Mouse (Mus musculus) embryonic facial prominence, embryonic 14.5 days (tissue): ENCODE measurements at regions not wholly inside any gene's neighbourhood (a gene's known extent, or its start where the extent isn't known, plus 50 kb on each side); places are given as distances from the start of the nearest gene placed in this dataset.

Source experiments
- ATAC-seq: fragments of 200-750 bp; cut with Nextera tagmentation; 2 replicates; pipeline ENCODE4 v1.8.0; 2017; ENCODE audit warnings: low read depth, moderate number of reproducible peaks, moderate TSS enrichment
- DNase-seq: peaks from one replicate; pipeline ENCODE4 v3.0.0-alpha.2; 2015; ENCODE audit warnings: low spot score
- H3K27ac ChIP-seq: fragments of 300-500 bp; sonication (generic); replicated peaks from 2 replicates; pipeline ENCODE4 v1.5.1; 2014; ENCODE audit warnings: low read depth, mild to moderate bottlenecking, low read length, moderate library complexity
- H3K27me3 ChIP-seq: fragments of 300-500 bp; sonication (generic); replicated peaks from 2 replicates; pipeline ENCODE4 v1.6.1; 2014; ENCODE audit warnings: low read length; ENCODE audit not compliant: control insufficient read depth, insufficient read depth
- H3K36me3 ChIP-seq: fragments of 300-500 bp; sonication (generic); 2 replicates; pipeline ENCODE4 v1.6.1; 2014; ENCODE audit warnings: low read length, mixed read lengths; ENCODE audit not compliant: control insufficient read depth, insufficient read depth
- H3K4me1 ChIP-seq: fragments of 300-500 bp; sonication (generic); 2 replicates; pipeline ENCODE4 v1.6.1; 2014; ENCODE audit warnings: antibody characterized with exemption, low read length; ENCODE audit not compliant: control insufficient read depth, insufficient read depth
- H3K4me2 ChIP-seq: fragments of 300-500 bp; sonication (generic); 2 replicates; pipeline ENCODE4 v1.6.1; 2014; ENCODE audit warnings: low read depth, mild to moderate bottlenecking, low read length, moderate library complexity, mixed read lengths
- H3K4me3 ChIP-seq: fragments of 300-500 bp; sonication (generic); 2 replicates; pipeline ENCODE4 v1.5.1; 2014; ENCODE audit warnings: low read depth, mild to moderate bottlenecking, low read length
- H3K9ac ChIP-seq: fragments of 300-500 bp; sonication (generic); 2 replicates; pipeline ENCODE4 v1.6.1; 2014; ENCODE audit warnings: low read depth, mild to moderate bottlenecking, low read length, moderate library complexity, mixed read lengths
- H3K9me3 ChIP-seq: fragments of 300-500 bp; sonication (generic); 2 replicates; pipeline ENCODE4 v1.6.1; 2016; ENCODE audit warnings: low read length; ENCODE audit not compliant: control insufficient read depth
- WGBS: fragments of 180-500 bp; shearing (Covaris S2); extraction: QIAGEN DNeasy Blood & Tissue Kit; methylation state at CpG from one replicate; pipeline ENCODE4 v1.1.7; 2014; 5-methylcytosine and 5-hydroxymethylcytosine counted together

DNA sequence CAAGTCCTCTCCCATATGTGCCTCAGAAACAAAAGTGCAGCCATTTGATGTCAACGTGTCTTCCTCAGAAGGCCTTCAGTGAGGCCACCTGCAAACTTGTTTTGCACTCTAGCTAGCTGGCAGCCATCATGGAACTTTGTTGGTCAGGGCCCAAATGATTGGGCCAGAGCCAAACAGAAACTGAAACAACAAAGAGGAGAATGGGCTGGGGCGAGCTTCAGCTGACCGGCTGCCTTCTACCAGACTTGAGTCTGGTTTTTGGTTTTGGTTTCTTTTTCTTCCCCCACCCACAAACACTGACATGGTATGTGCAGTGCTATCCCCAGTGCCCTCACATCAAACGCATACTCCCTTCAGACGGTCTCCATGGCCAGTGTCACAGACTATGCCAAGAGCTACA, 183.7 kb downstream of the Prkcq start:
- no peak for DNase-seq
- no peak overlapping the region for H3K27ac ChIP-seq
- no peak overlapping the region for H3K4me3 ChIP-seq
- H3K9ac ChIP-seq: no peak overlapping the region
- 92% methylated on average over 5 of the region's 5 CpGs for WGBS
- no peaks in the 10 kb centered on the region for H3K36me3 ChIP-seq
- H3K4me2 ChIP-seq: no peak overlapping the region
- H3K4me1 ChIP-seq: no peaks in the 10 kb centered on the region
- H3K27me3 ChIP-seq: no peaks in the 10 kb centered on the region
- no peaks in the 10 kb centered on the region for H3K9me3 ChIP-seq
- no peak for ATAC-seq
